Mouse (Mus musculus) Muller cell, postnatal 12 days (primary cell): Measurements from ENCODE around the gene Exoc5.
A peak's percentile ranks its signal among the peaks of the same experiment; 100 is the strongest.
"Not testable (repeated sequence)": the region's sequence is repeated elsewhere in the genome, so short reads cannot be mapped to it uniquely, and the experiment has no call there.

Experiments
- DNase-seq: peaks from one replicate; pipeline ENCODE4 v3.0.0-alpha.2; 2015; ENCODE audit errors: inconsistent ontology term

Exoc5 gene

DNA sequence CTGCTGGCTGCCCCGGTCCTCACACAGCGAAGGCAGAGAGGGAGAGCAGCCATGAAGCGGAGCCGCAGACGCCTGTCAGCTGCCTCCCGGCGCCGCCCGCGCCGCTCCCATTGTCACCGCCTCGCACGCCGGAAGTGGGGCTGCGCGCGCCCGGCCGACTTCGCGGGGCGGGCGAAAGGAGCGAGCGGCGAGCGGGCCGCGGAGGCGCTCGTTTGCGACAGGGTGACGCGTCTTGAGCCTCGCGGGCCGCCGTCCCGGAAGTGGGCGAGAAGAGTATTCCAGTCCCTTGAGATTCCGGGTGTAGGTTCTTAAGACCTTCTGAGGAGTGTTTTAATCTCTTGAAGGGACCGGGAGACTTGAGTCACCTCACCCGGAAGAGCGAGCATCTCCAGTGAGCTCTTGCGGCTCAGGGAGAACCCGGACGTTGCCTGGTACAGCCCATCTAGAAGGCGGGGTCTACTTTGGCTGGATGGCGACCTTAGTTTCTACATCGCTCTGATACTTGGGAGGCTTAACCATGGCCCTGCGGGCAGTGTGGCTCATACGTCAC, at the start of gene Exoc5:
Gene Exoc5 (minus strand): TSS at position 380 of the 550 bp plus-strand sequence.
- DNase-seq: peak; percentile 97

GRCm38 (mm10) chr14:49091755-49092154, 25.3 kb upstream of the Exoc5 start:
- not testable (repeated sequence) for DNase-seq

DNA sequence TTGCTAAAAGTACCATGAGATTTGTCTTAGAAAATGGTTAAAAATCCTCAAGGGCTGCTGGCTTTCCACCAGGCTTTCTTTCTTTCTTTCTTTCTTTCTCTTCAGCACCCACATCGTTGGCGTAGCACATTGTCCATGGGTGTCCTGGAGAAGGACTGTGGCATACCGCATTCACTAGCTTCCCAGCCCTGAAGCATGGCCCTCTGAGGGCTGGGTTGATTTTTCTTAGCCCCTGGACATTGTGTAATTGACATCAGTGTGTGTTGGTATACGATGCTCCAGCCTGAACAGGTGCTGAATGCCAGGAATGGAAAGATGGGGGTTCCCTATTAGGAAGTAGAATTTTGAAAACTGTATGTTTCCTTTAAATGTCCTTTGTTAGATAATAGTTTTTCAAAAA, 24.8 kb upstream of the Exoc5 start:
- DNase-seq: no peak

GRCm38 (mm10) chr14:49090102-49090501, 23.6 kb upstream of the Exoc5 start:
- no peak for DNase-seq

DNA sequence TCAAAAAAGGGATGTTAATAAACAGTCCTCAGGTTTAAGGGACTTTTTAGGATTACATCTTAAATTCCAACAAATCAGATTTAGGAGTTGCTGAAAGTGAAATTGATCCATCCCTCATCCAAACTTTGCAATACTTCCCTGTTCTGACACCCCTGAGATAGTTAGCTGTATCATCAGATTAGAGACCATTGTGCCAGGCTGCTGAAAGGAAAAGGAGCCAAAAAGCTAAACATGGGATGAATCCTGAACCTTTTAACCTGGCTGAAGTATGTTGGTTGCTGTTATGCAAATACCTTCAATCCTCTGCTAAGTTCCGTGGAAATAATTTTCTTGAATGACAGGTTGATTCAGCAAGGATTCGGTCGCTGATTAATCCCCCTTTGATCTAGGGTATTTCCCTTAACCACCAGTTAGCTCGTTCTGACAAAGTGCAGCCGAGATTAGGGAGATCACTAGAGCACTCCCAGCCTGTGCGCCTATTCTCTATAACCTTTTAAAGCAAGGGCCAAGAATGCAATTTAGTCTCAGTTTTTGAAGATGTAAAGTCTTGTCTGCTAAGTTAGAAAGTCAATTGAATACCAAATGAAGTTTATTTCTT, 23.1 kb upstream of the Exoc5 start:
- DNase-seq: no peak

- no peak for DNase-seq
Observed at GRCm38 (mm10) chr14:49088155-49089048, 21.9 kb upstream of the Exoc5 start.

GRCm38 (mm10) chr14:49086522-49086921, 20.1 kb upstream of the Exoc5 start:
- no peak for DNase-seq

DNA sequence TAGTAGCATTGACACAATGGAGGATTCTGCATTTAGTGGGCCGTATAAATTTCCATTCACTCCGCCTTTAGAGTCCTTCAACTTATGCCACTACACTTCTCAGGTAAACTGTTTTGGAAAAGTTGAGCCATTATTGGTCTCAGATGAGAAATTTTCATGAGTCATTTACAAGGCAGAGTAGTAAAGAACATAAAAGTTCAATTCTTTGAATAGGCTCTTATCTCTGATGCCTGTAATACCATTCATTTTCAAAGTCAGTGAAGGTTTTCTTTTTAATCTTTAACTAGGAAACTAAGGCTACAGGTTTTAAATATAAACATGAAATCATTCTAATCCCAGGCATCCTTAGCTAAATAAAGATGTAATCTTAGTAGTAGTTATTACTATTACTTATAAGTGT, 12.4 kb upstream of the Exoc5 start:
- no peak for DNase-seq

DNA sequence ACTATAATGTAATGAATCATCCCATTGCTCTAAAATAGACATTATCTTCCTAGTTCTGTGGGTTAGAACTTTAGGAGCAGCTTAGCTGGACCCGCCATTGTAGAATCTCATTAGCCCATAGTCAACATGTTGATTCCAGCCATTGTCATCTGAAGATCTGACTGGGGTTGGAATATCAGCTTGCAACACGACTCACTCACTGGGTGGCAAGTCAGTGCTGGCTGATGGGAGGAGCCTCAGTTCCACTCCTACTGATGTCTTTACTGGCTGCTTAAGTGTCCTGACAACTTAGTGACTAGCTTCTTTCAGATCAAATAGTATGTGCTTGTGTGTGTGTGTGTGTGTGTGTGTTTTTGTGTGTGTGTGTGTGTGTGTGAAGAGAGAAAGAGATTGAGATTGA, 7.9 kb upstream of the Exoc5 start:
- no peak for DNase-seq

- DNase-seq: no peak
Observed at GRCm38 (mm10) chr14:49073896-49074295, 7.4 kb upstream of the Exoc5 start.

DNA sequence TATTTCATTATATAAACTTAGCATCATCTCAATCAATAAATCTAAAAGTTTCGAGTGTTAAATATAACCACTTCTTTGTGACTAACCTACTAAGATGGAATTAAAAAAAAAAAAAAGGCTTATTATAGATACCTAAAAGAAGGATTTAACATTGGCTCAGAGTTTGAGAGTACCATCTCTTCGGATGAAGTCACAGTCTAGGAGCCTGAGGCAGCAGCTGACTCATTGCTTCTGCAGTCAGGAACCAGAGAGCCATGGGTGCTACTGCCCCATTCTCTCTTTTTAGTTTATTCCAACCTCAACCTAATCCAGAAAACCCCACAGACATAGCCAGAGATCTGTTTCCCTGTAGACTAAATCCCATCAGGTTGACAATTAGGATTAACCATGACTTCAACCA, 6.4 kb upstream of the Exoc5 start:
- DNase-seq: no peak

DNA sequence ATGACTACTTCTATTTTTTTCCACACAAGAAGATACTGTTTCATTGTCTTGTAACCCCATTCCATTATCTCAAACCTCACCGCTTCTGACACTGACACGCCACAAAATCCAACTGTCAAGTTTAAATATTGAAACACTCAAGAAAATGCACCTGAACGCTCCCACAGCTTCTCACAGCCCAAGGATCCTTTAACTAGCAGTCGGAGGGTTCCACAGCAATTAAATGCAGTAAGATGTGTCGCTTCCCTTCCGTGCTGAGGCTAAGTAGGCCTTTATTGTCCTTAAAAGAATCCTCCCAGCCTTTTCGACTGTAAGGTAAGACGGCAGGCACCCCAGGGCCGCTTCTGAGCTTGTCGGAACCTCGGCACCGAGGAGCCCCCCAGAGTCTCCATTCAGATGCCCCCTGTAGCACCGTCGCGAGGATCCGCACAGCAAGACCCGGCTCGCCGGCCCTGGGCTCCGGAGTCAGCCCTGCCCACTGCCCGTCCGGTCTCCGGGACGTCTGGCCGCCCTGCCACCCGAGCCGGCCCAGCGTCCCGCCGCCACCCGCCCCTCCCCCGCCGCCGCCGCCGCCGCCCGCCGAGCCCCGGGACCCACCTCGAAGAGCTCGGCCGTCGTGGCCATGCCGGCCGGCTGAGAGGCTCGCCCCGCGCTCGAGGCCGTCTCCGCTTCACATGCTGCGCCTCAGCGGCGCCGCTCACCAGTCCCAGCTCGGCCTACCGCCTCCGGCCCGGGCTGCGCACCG, 752 bp downstream of the Exoc5 start, which contains the start of gene Ap5m1:
Gene Ap5m1 (plus strand): TSS at position 569 of the 745 bp plus-strand sequence.
- DNase-seq: peak; percentile 48

DNA sequence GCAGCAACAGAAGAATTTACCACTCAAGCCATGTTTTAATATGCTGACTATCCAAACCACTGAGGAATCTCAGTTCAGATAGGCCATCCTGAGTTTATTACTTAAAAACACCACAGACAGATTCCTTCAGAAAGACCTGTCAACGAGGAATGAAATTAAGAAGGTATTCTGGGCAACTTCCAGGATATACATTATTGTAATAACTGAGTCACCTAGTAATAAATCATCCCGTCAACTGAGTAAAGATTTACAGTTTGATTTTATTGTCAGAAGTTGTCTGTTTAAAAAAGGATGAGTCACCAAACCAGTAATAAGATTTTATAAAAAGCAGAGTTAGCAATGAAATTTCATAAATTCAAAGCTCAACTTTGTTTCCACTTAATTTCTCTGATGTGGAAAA, 2.6 kb downstream of the Exoc5 start:
- no peak for DNase-seq

GRCm38 (mm10) chr14:49049492-49049891, 17.0 kb downstream of the Exoc5 start:
- no peak for DNase-seq

DNA sequence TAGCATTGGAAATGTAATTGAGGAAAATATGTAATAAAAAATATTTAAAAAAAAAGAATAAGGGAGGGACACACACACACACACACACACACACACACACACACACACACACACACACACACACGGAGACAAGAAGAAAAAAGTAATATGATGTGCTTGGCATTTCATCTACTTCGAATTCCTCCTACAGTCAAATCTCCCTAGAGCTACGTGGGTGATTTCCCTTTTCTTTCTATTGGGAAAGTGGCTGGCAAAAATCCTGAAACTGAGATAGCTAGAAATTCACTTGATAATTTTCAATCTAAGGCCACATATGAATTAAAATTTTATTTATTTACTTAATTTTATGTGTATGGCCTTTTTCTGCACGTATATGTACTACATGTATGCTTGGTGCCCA, 20.8 kb downstream of the Exoc5 start:
- no peak for DNase-seq

DNA sequence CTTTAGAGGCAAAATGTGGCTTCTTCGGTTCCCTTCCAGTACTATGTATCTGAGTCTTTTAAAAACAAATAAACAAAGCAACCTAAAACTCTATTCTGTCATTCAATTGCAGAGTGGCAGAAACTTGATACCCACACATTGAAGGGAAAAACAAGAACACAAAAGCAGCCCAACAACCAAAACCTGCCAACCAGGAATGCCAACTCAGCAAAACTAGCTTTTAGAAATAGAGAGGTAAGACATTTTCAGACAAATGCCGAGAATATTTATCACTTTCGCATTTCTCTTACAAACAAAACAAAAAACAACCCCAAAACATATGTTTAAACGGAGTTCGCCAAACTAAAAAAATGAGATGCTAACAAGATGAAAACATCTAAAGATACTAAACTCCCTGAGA, 37.5 kb downstream of the Exoc5 start:
- DNase-seq: no peak

DNA sequence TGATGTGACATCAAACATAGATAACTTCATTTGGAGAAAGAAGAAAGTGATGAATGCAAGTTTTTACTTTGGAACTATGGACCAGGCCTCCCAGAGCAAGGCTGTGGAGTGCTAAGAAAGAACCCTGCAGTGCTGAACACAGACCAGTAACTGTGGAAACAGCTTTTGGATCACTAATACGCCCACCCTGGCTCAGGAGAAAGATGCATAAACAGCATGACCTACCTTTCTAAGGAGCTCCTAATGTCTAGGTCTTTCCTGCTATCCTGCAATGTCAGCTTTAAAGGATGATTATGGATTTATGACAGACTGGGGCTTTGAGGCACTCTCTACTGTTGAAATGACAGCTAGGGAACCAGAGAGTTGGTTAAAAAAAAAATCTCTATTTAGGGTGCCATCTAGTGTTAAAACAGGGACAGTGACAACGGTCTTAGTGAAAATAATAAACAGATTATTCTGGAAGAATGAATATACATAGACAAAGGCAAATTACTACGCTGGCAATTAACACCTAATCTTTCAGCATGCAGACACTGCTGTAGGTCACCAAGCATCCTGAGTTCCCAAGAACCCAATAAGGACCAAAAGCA, 38.6 kb downstream of the Exoc5 start:
- DNase-seq: no peak

DNA sequence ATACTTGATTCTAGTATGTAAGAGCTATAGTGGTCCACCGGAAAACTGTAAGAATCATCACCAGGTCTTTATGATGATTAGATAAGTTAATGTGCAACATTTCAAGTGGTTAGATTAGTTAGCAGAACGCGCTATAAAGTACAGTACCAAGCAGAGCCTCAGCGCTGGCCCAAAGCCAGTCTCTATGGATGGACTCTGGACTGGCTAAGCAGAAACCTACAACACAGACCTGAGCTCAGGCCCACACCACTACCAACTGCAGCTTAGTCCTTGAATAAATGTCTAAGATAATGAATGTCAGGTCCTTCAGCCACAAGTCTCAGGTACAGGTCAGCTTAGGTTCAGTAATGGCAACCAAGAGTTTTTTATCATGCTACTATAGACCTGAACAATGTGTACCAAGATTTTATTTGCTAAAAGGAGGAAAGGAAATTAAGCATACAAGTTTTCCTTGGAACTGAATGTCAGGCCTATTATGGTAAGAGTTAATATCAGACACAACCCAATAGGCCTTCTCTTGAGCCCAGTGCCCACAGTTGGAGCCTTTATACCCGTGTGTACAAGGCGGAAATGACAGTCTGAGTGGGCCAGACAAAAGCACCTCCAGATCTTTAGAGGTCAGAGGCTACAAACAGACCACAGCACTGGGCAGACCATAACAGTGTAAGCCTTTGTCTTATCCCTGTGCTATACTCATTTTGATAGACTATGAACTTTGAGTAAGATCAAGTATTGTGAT, 39.2 kb downstream of the Exoc5 start:
- DNase-seq: no peak

- DNase-seq: no peak
Observed at GRCm38 (mm10) chr14:49019765-49020164, 46.7 kb downstream of the Exoc5 start.

DNA sequence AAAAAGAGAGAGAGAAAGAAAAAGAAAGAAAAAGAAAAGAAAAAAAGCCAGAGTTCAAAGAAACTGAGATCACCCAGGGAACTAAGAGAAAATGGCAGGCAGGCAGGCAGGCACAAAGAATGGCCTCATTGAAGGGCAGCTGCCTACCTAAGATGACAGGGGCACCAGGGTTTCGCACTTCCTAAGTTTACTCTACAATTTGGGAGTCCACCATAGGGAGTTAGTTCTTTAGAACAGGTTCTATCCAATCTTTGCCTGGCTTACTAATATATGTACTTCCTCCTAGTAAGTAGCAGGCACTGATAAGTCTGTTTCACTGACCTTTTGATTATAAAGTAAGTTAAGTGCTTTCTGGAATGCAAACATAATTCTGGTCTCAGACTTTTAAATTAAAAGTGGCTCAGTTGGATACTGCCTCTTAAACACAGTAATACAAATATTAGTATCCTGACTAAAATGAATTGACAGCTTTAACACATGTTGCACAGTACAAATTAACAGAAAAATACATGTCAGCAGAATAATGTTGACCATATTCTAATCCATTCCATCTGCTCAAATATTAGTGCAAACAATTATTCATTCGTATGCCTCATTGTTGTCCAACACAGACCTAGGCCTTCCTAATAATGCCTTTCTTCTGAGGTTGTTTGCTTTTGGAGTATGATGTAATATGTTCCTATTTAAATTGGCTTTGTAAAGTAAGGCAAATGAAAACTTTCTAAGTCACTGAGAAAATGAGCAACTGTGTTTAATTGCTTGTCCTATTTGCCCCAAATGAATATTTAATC, 57.9 kb downstream of the Exoc5 start:
- no peak for DNase-seq
